Mouse (Mus musculus): ENCODE results near the gene Rab36.

- TF ChIP-seq POLR2A (IDR thresholded peaks at IDR 0.05; ENCODE audit: extremely low read depth, insufficient read depth, low read length): no peak
- TF ChIP-seq CTCF (IDR thresholded peaks at IDR 0.05; ENCODE audit: low read depth, low read length): no peak
Measured at GRCm38 (mm10) chr10:74987698-74988470, 49.0 kb upstream of the Rab36 start.
